Mouse (Mus musculus): ENCODE measurements around the gene Slc22a18. TPM values are rescaled to one million over a fixed set of nuclear protein-coding genes. Genes with fewer than 3 reads are reported as not detected.
A peak's percentile ranks its signal among the peaks of the same experiment; 100 is the strongest.

Slc22a18 gene
- polyA plus RNA-seq, 1 experiment from 2014 or later, result 11.7 TPM

DNA sequence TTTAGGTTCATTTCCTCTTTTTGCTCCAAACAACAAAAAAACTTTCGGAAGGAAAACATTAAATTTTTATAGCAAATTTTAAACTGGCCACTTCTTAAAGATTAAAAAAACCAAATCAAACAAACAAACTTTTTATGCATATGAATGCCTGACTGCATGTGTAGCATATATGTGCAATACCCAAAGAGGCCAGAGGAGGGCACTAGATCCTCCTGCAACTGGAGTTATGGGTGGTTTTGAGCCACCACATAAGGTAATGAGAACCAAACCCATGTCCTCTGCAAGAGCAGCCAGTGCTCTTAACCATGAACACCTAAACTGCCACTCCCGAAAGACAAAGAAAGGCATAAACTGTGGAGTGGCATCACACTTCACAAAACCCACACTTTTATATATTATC, 70.8 kb downstream of the Slc22a18 start:
- H3K4me2 ChIP-seq, result no peak overlapping the region
- peaks cover 1% of the 10 kb centered on the region; the same call in 1 of the 2 replicates for H3K36me3 ChIP-seq
- no peaks in the 10 kb centered on the region for H3K9me3 ChIP-seq
- no peak overlapping the region for H3K9ac ChIP-seq
- H3K4me1 ChIP-seq, result peaks cover 18% of the 10 kb centered on the region
- 97% methylated on average over 2 of the region's 2 CpGs for WGBS
- no peaks in the 10 kb centered on the region for H3K27me3 ChIP-seq (replicated peaks)
- ATAC-seq (ENCODE audit: insufficient read depth, low FRiP score, low read depth), result no peak
- no peak overlapping the region for H3K27ac ChIP-seq
- no peak overlapping the region for H3K4me3 ChIP-seq (replicated peaks)

DNA sequence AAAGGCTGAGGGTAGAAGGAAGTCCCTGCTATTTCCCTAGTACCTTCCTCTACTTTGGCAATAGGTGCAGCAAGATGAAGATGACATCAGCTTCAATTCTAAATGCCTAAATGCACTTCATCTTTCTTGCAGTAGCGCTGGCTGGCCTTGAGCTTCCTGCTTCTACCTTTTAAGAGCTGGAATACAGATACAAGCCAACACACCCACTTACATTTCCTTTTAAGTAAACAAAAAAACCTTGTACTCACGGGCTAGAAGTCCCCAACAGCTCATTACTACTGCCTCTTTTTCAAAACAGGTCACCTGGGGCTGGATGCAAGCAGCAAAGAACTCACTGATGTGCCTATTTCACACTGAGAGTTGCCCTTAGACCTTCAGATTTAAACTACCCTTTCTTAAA, 73.0 kb downstream of the Slc22a18 start:
- Histone ChIP-seq H3K9me3 (no peaks in the 10 kb centered on the region), H3K9ac (0 out of 2 replicates have a peak overlapping the region, but pooled peaks have one; percentile 9), H3K4me1 (peaks cover 24% of the 10 kb centered on the region), H3K4me2 (peak overlapping the region; percentile 72; the same call in 1 of the 2 replicates), H3K4me3 (replicated peaks) (no peak overlapping the region), H3K27me3 (replicated peaks) (no peaks in the 10 kb centered on the region), H3K27ac (0 out of 2 replicates have a peak overlapping the region, but pooled peaks have one; percentile 11), H3K36me3 (no peaks in the 10 kb centered on the region)
- WGBS, result 40% methylated on average over 2 of the region's 2 CpGs
- no peak for ATAC-seq (ENCODE audit: insufficient read depth, low FRiP score, low read depth)

DNA sequence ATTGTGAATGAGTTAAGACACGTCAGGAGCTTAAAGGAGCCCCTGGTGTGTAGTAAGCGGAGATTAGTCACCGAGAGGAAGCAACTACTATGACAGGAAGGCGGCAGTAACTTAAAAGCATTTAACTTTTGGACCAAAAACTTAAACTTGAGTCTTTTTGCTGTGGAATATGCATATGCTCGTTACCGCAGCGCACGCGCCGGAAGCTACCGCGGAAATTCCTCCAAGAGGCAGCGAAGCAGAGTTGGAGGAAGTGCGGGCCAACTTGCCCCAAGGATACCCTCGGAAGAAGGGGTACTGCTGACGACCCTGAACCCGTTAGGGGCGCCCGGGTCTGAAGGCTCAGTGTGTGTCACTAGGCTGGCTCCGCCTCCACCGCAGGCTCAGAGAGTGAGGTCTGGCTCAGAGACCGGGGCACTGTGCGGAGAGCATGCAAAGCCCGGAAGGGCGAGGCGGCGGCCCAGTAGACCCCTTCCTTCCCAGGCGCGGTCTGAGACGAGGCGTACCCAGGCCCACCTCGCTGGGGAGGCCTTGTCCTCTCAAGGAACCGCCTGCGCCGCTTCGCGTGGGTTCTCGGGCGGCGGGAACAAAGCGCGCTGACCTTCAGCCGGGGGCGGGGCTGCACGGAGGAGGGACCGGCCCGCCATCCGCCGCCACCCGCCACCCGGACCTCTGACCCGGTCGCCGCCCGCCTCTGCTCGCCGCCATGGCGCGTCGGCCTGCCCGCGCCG, 74.9 kb downstream of the Slc22a18 start:
- peak; percentile 80 for ATAC-seq (ENCODE audit: insufficient read depth, low FRiP score, low read depth)
- Histone ChIP-seq H3K9ac (peak overlapping the region; percentile 76), H3K27ac (peak overlapping the region; percentile 93), H3K4me3 (replicated peaks) (peak overlapping the region; percentile 92), H3K4me2 (peak overlapping the region; percentile 72), H3K4me1 (peaks cover 24% of the 10 kb centered on the region), H3K27me3 (replicated peaks) (no peaks in the 10 kb centered on the region), H3K9me3 (no peaks in the 10 kb centered on the region), H3K36me3 (no peaks in the 10 kb centered on the region)
- WGBS, result under 1% methylated on average over 57 of the region's 63 CpGs

Other genes with a start within 250 kb of the Slc22a18 start
- gene Cdkn1c, start 12.7 kb upstream of the Slc22a18 start, polyA plus RNA-seq (2015; fragmentation: Nextera tagmentation; extraction: Ambion mirVana), result 768 and 804 TPM in 2 replicates
- gene Phlda2, start 29.4 kb downstream of the Slc22a18 start, polyA plus RNA-seq (2015; fragmentation: Nextera tagmentation; extraction: Ambion mirVana), result 11.5 and 13.7 TPM in 2 replicates
- 185 and 205 TPM in 2 replicates for gene Nap1l4, start 75.4 kb downstream of the Slc22a18 start, polyA plus RNA-seq (2015; fragmentation: Nextera tagmentation; extraction: Ambion mirVana)
- 67.5 and 73.2 TPM in 2 replicates for gene Cars, start 126.4 kb downstream of the Slc22a18 start, polyA plus RNA-seq (2015; fragmentation: Nextera tagmentation; extraction: Ambion mirVana)
- 0.32 and 0.48 TPM in 2 replicates for gene Tnfrsf26, start 155.0 kb downstream of the Slc22a18 start, polyA plus RNA-seq (2015; fragmentation: Nextera tagmentation; extraction: Ambion mirVana)
- gene Tnfrsf22, start 175.9 kb downstream of the Slc22a18 start, polyA plus RNA-seq (2015; fragmentation: Nextera tagmentation; extraction: Ambion mirVana), result 5.7 and 6.8 TPM in 2 replicates
- 1.9 and 3.4 TPM in 2 replicates for gene Tnfrsf23, start 212.1 kb downstream of the Slc22a18 start, polyA plus RNA-seq (2015; fragmentation: Nextera tagmentation; extraction: Ambion mirVana)

Data from stomach, embryonic 15.5 days (tissue).